Mouse (Mus musculus) C2C12 (cell line): Measurements from ENCODE around the gene Cacnb2.

Experiments used
- CTCF ChIP-seq: IDR thresholded peaks from one replicate; pipeline ENCODE4 v1.5.1; 2011; ENCODE audit not compliant: control insufficient read depth, insufficient read depth, insufficient read length
- MAX ChIP-seq: IDR thresholded peaks from one replicate; pipeline ENCODE4 v1.6.1; 2011; ENCODE audit warnings: mild to moderate bottlenecking, control low read depth
- MYOD1 ChIP-seq: IDR thresholded peaks from one replicate; pipeline ENCODE4 v1.6.1; 2011; ENCODE audit warnings: low read depth; ENCODE audit not compliant: control insufficient read depth, insufficient read length
- USF1 ChIP-seq: IDR thresholded peaks from one replicate; pipeline ENCODE4 v1.6.1; 2011; ENCODE audit warnings: low read depth, mild to moderate bottlenecking, control low read depth, moderate library complexity

- TF ChIP-seq CTCF (no peak), USF1 (no peak), MAX (no peak), MYOD1 (no peak)
These were observed 243.8 kb downstream of the Cacnb2 start for GRCm38 (mm10) chr2:14846727-14847126.
